Mouse (Mus musculus) adrenal gland, adult 8-10 months (tissue): ENCODE measurements at regions not wholly inside any gene's neighbourhood (a gene's known extent, or its start where the extent isn't known, plus 50 kb on each side); places are given as distances from the start of the nearest gene placed in this dataset.
"Not testable (repeated sequence)": the region's sequence is repeated elsewhere in the genome, so short reads cannot be mapped to it uniquely, and the experiment has no call there.

ENCODE experiments used
- DNase-seq: peaks from one replicate; pipeline ENCODE4 v3.0.0; 2022

DNA sequence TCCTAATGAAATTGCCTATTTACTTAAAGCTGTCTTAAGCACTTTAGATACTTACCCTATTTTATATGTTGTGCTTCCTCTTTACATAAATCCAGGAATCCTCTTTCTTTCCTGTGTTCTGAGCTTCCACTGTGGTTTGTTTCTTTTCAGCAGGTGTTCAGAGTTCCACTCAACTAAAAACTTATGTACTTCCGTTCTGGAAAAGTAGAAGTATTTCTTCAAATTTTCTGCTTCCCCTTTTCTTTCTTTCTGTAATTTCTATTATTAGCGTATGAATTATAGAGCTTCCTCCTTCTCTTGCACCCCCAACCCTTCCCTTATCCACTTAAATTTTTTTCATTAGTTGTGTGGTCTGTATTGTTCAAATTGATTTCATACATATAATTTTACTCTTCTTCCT, 165.8 kb upstream of the Nudt12 start:
- no peak for DNase-seq

DNA sequence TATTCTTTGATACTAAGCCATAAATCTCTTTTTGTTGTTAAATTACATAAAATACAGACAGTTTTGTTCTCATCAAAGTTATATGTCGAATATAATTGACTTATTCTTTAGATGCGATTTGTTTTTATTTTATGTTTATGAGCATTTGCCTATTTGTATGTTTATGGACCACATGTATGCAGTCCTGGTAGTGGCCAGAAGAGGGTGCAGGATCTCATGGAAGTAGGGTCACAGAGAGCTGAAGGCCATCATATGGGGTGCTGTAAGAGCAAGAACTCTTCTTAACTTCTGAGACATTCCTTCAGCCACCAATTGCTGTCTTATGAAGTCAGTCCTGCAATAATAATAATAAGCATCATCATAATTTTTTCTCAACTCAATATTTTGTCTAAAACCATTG, 143.2 kb upstream of the Nudt12 start:
- no peak for DNase-seq

DNA sequence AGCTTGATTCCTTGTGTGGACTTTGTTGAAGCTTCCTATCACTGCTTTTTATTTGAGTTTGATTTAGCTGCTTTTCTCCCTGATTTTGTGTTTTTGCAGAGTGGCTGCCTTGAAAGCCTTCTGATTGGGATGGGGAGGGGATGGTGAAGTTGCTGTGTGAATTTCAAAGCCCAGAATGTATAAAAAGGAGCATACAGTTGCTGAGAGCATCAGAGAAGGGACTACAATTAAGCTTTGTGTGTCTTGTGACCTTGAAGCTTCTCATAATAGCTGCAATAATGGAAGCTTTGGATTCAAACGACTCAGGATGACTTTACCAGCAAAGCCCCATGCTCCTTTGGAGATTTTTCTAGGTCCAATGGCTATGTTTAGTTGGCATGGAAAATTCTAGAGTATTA, 130.6 kb upstream of the Nudt12 start:
- no peak for DNase-seq

DNA sequence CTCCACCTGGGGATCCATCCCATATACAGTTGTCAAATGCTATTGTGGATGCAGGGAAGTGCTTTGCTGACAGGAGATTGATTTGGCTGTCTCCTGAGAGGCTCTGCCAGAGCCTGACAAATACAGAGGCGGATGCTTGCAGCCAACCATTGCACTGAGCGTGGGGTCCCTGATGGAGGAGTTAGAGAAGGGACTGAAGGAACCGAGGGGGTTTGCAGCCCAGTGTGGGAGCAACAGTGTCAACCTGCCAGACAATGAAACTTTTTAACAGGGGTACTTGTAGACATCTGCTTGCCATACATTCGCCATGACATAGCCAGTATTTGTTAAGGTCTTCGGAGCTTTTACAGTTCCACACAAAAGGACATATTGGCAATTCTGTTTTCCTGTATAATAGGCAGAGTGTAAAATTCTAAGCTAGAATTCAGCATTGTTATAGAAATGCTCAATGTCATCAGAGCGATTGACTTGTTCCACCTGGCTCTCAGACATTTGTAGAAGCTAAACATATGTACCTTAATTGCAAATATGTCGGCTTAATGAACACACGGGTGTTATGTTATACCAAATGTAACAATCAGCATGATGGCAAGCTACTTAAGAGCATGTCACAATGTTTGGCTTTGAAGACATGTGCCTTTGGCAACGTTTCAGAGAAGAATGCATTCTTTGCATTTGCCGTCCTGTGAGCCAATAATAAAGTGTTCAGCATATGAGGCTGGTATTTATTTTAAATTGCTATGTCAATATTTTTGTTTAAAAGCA, 130.0 kb upstream of the Nudt12 start:
- no peak for DNase-seq

DNA sequence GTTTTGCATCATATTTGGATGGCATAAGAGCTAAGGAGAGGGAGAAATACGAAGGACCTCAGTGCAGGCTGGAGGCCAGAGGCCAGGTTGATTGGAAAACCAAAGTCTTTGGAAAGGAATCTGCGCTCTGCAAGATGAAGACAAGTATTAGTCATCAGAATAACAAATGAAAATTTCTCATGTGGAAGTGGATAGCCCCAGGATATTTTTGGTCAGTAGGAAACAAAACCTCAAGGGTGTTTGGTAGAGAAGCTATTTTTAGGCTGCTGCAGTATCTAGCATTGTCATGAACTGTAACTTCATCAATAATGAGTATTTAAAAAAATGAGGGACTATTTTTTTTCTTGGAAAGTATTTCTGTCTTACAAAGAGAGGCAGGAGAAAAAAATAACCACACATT, 125.6 kb upstream of the Nudt12 start:
- no peak for DNase-seq

DNA sequence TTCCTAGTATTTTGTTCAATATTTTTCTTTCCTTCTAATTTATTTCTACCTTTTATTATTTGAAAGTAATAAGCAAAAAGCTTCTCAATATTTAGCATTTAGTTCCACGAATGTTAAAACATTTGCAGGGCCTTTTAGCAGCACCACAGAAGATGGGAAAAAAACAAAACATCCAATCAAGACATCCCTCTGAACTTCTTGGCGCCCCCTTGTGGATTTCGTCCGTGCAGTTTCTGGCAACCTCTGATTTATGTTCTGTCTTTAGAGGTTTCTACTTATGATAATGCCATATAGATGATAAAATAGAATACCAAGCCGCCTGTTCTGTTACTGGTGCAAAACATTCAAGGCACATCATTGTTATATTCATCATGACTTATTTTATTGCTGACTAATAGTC, 86.2 kb upstream of the Nudt12 start:
- DNase-seq = peak; percentile 3

DNA sequence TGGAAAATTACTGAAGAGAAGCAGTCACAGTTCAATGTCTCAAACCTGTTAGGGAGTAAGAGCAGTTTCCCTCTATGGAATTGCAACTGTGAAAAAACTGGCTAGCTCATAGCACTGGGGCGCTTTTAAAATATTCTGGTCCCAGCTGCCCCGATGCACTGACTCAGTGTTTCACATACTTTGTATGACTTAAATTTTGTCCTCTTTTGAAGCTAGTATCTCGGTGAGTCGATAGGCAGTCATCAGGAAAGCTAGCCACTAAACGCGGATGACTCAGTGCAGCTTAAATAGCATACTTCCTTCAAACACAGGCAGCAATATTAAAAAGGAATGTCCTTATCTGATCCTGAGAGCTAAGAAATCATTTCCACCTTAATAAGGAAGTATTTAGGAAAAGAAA, 63.7 kb upstream of the Nudt12 start:
- not testable (repeated sequence) for DNase-seq

DNA sequence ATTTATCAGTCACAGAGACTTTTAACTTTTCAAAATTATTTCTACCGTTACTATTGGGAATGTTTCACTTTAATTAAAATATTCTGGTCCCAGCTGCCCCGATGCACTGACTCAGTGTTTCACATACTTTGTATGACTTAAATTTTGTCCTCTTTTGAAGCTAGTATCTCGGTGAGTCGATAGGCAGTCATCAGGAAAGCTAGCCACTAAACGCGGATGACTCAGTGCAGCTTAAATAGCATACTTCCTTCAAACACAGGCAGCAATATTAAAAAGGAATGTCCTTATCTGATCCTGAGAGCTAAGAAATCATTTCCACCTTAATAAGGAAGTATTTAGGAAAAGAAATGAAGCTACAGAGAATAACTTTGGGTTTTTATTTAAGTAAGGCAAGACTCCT, 63.2 kb upstream of the Nudt12 start:
- not testable (repeated sequence) for DNase-seq
